Mouse (Mus musculus) stomach, embryonic 15.5 days (tissue): Measurements from ENCODE around the gene Lhpp. TPM values are rescaled to one million over a fixed set of nuclear protein-coding genes. Genes with fewer than 3 reads are reported as not detected.

Experiments used
- polyA plus RNA-seq: library from polyadenylated mRNA; unstranded; fragments of >200 nt; fragmentation: Nextera tagmentation; extraction: Ambion mirVana; gene quantifications from 2 replicates; pipeline ENCODE4 v1.2.1, GENCODE M21; 2015

Gene Lhpp
- polyA plus RNA-seq, 1 experiment from 2014 or later: 15.9 TPM

Other genes with a start within 250 kb of the Lhpp start
- 406 and 472 TPM in 2 replicates for gene Oat, start 34.2 kb upstream of the Lhpp start, polyA plus RNA-seq
- 0.12 and 0.13 TPM in 2 replicates for gene Nkx1-2, start 11.0 kb upstream of the Lhpp start, polyA plus RNA-seq
- gene Fam53b, start 203.2 kb downstream of the Lhpp start, polyA plus RNA-seq: 15.5 and 17.3 TPM in 2 replicates
- gene Eef1akmt2, start 242.0 kb downstream of the Lhpp start, polyA plus RNA-seq: 62.3 and 63.3 TPM in 2 replicates
- gene Abraxas2, start 248.6 kb downstream of the Lhpp start, polyA plus RNA-seq: 34.5 and 34.6 TPM in 2 replicates